Mouse (Mus musculus): ENCODE data around the gene Btg2. TPM values are rescaled to one million over a fixed set of nuclear protein-coding genes. Genes with fewer than 3 reads are reported as not detected.

The Btg2 gene
- 55.5 and 61.4 TPM in 2 replicates for polyA plus RNA-seq (2014; fragmentation: Nextera tagmentation; extraction: Ambion mirVana)

- Histone ChIP-seq H3K36me3 (ENCODE audit: control insufficient read depth, insufficient read depth, low read length) (peaks cover 9% of the 10 kb centered on the region; the same call in 1 of the 2 replicates), H3K4me1 (ENCODE audit: control insufficient read depth, insufficient read depth, low read length) (peaks cover 27% of the 10 kb centered on the region; the same call in 1 of the 2 replicates), H3K9ac (replicated peaks; ENCODE audit: low read depth, low read length) (peak within 1 kb of the TSS; percentile 88), H3K4me3 (ENCODE audit: low read depth, low read length) (peak within 1 kb of the TSS; percentile 75), H3K27me3 (ENCODE audit: control insufficient read depth, insufficient read depth, low read length) (no peaks in the 10 kb centered on the region), H3K9me3 (ENCODE audit: control insufficient read depth, low read depth, low read length) (no peaks in the 10 kb centered on the region), H3K4me2 (replicated peaks; ENCODE audit: low read depth, low read length) (peak within 1 kb of the TSS; percentile 76), H3K27ac (ENCODE audit: low read length) (peak within 1 kb of the TSS; percentile 91)
- ATAC-seq (ENCODE audit: insufficient number of reproducible peaks, insufficient read depth, low FRiP score, low read depth): peak; percentile 93
- WGBS: under 1% methylated on average over 60 of the region's 62 CpGs
These were observed at the start of gene Btg2 for GRCm38 (mm10) chr1:134078802-134079476. Gene Btg2, minus strand, starts transcription at chr1:134079120.

GRCm38 (mm10) chr1:134122195-134122594 lies 43.3 kb upstream of the Btg2 start:
- Histone ChIP-seq H3K9ac (replicated peaks; ENCODE audit: low read depth, low read length) (no peak overlapping the region), H3K4me3 (ENCODE audit: low read depth, low read length) (no peak overlapping the region), H3K27me3 (ENCODE audit: control insufficient read depth, insufficient read depth, low read length) (no peaks in the 10 kb centered on the region), H3K27ac (ENCODE audit: low read length) (no peak overlapping the region), H3K4me1 (ENCODE audit: control insufficient read depth, insufficient read depth, low read length) (no peaks in the 10 kb centered on the region), H3K4me2 (replicated peaks; ENCODE audit: low read depth, low read length) (no peak overlapping the region), H3K36me3 (ENCODE audit: control insufficient read depth, insufficient read depth, low read length) (no peaks in the 10 kb centered on the region), H3K9me3 (ENCODE audit: control insufficient read depth, low read depth, low read length) (no peaks in the 10 kb centered on the region)
- 62% methylated on average over 9 of the region's 9 CpGs for WGBS
- ATAC-seq (ENCODE audit: insufficient number of reproducible peaks, insufficient read depth, low FRiP score, low read depth): no peak

- no peak overlapping the region for H3K9ac ChIP-seq (replicated peaks; ENCODE audit: low read depth, low read length)
- no peak overlapping the region for H3K4me2 ChIP-seq (replicated peaks; ENCODE audit: low read depth, low read length)
- H3K9me3 ChIP-seq (ENCODE audit: control insufficient read depth, low read depth, low read length): no peaks in the 10 kb centered on the region
- H3K27me3 ChIP-seq (ENCODE audit: control insufficient read depth, insufficient read depth, low read length): no peaks in the 10 kb centered on the region
- no peaks in the 10 kb centered on the region for H3K36me3 ChIP-seq (ENCODE audit: control insufficient read depth, insufficient read depth, low read length)
- peak; percentile 61; the same call in 1 of the 2 replicates for ATAC-seq (ENCODE audit: insufficient number of reproducible peaks, insufficient read depth, low FRiP score, low read depth)
- no peak overlapping the region for H3K27ac ChIP-seq (ENCODE audit: low read length)
- WGBS: 5% methylated on average over 5 of the region's 5 CpGs
- H3K4me1 ChIP-seq (ENCODE audit: control insufficient read depth, insufficient read depth, low read length): no peaks in the 10 kb centered on the region
- H3K4me3 ChIP-seq (ENCODE audit: low read depth, low read length): no peak overlapping the region
These were observed 41.3 kb upstream of the Btg2 start for GRCm38 (mm10) chr1:134120179-134120578.

- Histone ChIP-seq H3K36me3 (ENCODE audit: control insufficient read depth, insufficient read depth, low read length) (no peaks in the 10 kb centered on the region), H3K4me3 (ENCODE audit: low read depth, low read length) (no peak overlapping the region), H3K4me2 (replicated peaks; ENCODE audit: low read depth, low read length) (no peak overlapping the region), H3K27ac (ENCODE audit: low read length) (no peak overlapping the region), H3K27me3 (ENCODE audit: control insufficient read depth, insufficient read depth, low read length) (no peaks in the 10 kb centered on the region), H3K9me3 (ENCODE audit: control insufficient read depth, low read depth, low read length) (no peaks in the 10 kb centered on the region), H3K9ac (replicated peaks; ENCODE audit: low read depth, low read length) (no peak overlapping the region), H3K4me1 (ENCODE audit: control insufficient read depth, insufficient read depth, low read length) (0 out of 2 replicates have a peak, but pooled peaks cover 4% of the 10 kb centered on the region)
- ATAC-seq (ENCODE audit: insufficient number of reproducible peaks, insufficient read depth, low FRiP score, low read depth): no peak
- WGBS: 70% methylated on average over 5 of the region's 5 CpGs
These were observed 38.2 kb upstream of the Btg2 start for GRCm38 (mm10) chr1:134117110-134117509.

GRCm38 (mm10) chr1:134115424-134115823 lies 36.5 kb upstream of the Btg2 start:
- WGBS: 52% methylated on average over 8 of the region's 8 CpGs
- H3K36me3 ChIP-seq (ENCODE audit: control insufficient read depth, insufficient read depth, low read length): no peaks in the 10 kb centered on the region
- no peak for ATAC-seq (ENCODE audit: insufficient number of reproducible peaks, insufficient read depth, low FRiP score, low read depth)
- no peak overlapping the region for H3K9ac ChIP-seq (replicated peaks; ENCODE audit: low read depth, low read length)
- H3K4me2 ChIP-seq (replicated peaks; ENCODE audit: low read depth, low read length): no peak overlapping the region
- H3K4me1 ChIP-seq (ENCODE audit: control insufficient read depth, insufficient read depth, low read length): 0 out of 2 replicates have a peak, but pooled peaks cover 4% of the 10 kb centered on the region
- H3K27ac ChIP-seq (ENCODE audit: low read length): no peak overlapping the region
- no peaks in the 10 kb centered on the region for H3K27me3 ChIP-seq (ENCODE audit: control insufficient read depth, insufficient read depth, low read length)
- H3K4me3 ChIP-seq (ENCODE audit: low read depth, low read length): no peak overlapping the region
- H3K9me3 ChIP-seq (ENCODE audit: control insufficient read depth, low read depth, low read length): no peaks in the 10 kb centered on the region

GRCm38 (mm10) chr1:134114730-134115129 lies 35.8 kb upstream of the Btg2 start:
- Histone ChIP-seq H3K4me1 (ENCODE audit: control insufficient read depth, insufficient read depth, low read length) (0 out of 2 replicates have a peak, but pooled peaks cover 4% of the 10 kb centered on the region), H3K36me3 (ENCODE audit: control insufficient read depth, insufficient read depth, low read length) (no peaks in the 10 kb centered on the region), H3K4me2 (replicated peaks; ENCODE audit: low read depth, low read length) (no peak overlapping the region), H3K9me3 (ENCODE audit: control insufficient read depth, low read depth, low read length) (no peaks in the 10 kb centered on the region), H3K27ac (ENCODE audit: low read length) (no peak overlapping the region), H3K27me3 (ENCODE audit: control insufficient read depth, insufficient read depth, low read length) (no peaks in the 10 kb centered on the region), H3K4me3 (ENCODE audit: low read depth, low read length) (no peak overlapping the region), H3K9ac (replicated peaks; ENCODE audit: low read depth, low read length) (no peak overlapping the region)
- no peak for ATAC-seq (ENCODE audit: insufficient number of reproducible peaks, insufficient read depth, low FRiP score, low read depth)
- 64% methylated on average over 13 of the region's 13 CpGs for WGBS

GRCm38 (mm10) chr1:134114018-134114417 lies 35.1 kb upstream of the Btg2 start:
- Histone ChIP-seq H3K27me3 (ENCODE audit: control insufficient read depth, insufficient read depth, low read length) (no peaks in the 10 kb centered on the region), H3K36me3 (ENCODE audit: control insufficient read depth, insufficient read depth, low read length) (no peaks in the 10 kb centered on the region), H3K4me3 (ENCODE audit: low read depth, low read length) (no peak overlapping the region), H3K4me1 (ENCODE audit: control insufficient read depth, insufficient read depth, low read length) (0 out of 2 replicates have a peak, but pooled peaks cover 4% of the 10 kb centered on the region), H3K4me2 (replicated peaks; ENCODE audit: low read depth, low read length) (no peak overlapping the region), H3K9me3 (ENCODE audit: control insufficient read depth, low read depth, low read length) (no peaks in the 10 kb centered on the region), H3K9ac (replicated peaks; ENCODE audit: low read depth, low read length) (no peak overlapping the region), H3K27ac (ENCODE audit: low read length) (no peak overlapping the region)
- ATAC-seq (ENCODE audit: insufficient number of reproducible peaks, insufficient read depth, low FRiP score, low read depth): no peak
- WGBS: 62% methylated on average over 7 of the region's 7 CpGs

GRCm38 (mm10) chr1:134113560-134113959 lies 34.6 kb upstream of the Btg2 start:
- no peak overlapping the region for H3K4me3 ChIP-seq (ENCODE audit: low read depth, low read length)
- no peaks in the 10 kb centered on the region for H3K36me3 ChIP-seq (ENCODE audit: control insufficient read depth, insufficient read depth, low read length)
- H3K27ac ChIP-seq (ENCODE audit: low read length): no peak overlapping the region
- H3K4me1 ChIP-seq (ENCODE audit: control insufficient read depth, insufficient read depth, low read length): 0 out of 2 replicates have a peak, but pooled peaks cover 4% of the 10 kb centered on the region
- H3K4me2 ChIP-seq (replicated peaks; ENCODE audit: low read depth, low read length): no peak overlapping the region
- H3K27me3 ChIP-seq (ENCODE audit: control insufficient read depth, insufficient read depth, low read length): no peaks in the 10 kb centered on the region
- no peaks in the 10 kb centered on the region for H3K9me3 ChIP-seq (ENCODE audit: control insufficient read depth, low read depth, low read length)
- H3K9ac ChIP-seq (replicated peaks; ENCODE audit: low read depth, low read length): no peak overlapping the region
- no peak for ATAC-seq (ENCODE audit: insufficient number of reproducible peaks, insufficient read depth, low FRiP score, low read depth)
- WGBS: 65% methylated on average over 5 of the region's 5 CpGs
